Mouse (Mus musculus) olfactory bulb, adult 2 months (tissue): ENCODE results near the gene Hmces. TPM values are rescaled to one million over a fixed set of nuclear protein-coding genes. Genes with fewer than 3 reads are reported as not detected.

Experiments used
- H3K27ac ChIP-seq: fragments of 200-500 bp; 2 replicates; pipeline ENCODE4 v1.5.1; 2012; ENCODE audit warnings: low read depth, low read length; ENCODE audit not compliant: insufficient read depth
- H3K4me1 ChIP-seq: fragments of 200-500 bp; 2 replicates; pipeline ENCODE4 v1.6.1; 2012; ENCODE audit warnings: low read length; ENCODE audit not compliant: control insufficient read depth, insufficient read depth
- H3K4me3 ChIP-seq: fragments of 200-500 bp; 2 replicates; pipeline ENCODE4 v1.5.1; 2012; ENCODE audit warnings: mild to moderate bottlenecking, low read depth, low read length, moderate library complexity; ENCODE audit not compliant: insufficient read depth
- CTCF ChIP-seq: fragments of 200-500 bp; IDR thresholded peaks from 2 replicates; pipeline ENCODE4 v1.5.1; 2012; ENCODE audit warnings: low read depth, mild to moderate bottlenecking, low read length, moderate library complexity; ENCODE audit not compliant: insufficient read depth
- POLR2A ChIP-seq: fragments of 200-500 bp; IDR thresholded peaks from 2 replicates; pipeline ENCODE4 v1.6.1; 2012; ENCODE audit warnings: mild to moderate bottlenecking, low read depth, low read length, moderate library complexity; ENCODE audit not compliant: insufficient read depth
- WGBS: fragments of 180-500 bp; shearing (Covaris S2); methylation state at CpG from one replicate; pipeline ENCODE4 v1.1.7; 2018; 5-methylcytosine and 5-hydroxymethylcytosine counted together
- polyA plus RNA-seq: library from polyadenylated mRNA; stranded (reverse); fragments of >200 nt; gene quantifications from 2 replicates; pipeline ENCODE4 v1.2.4, GENCODE M21; 2012; ENCODE audit warnings: low replicate concordance; ENCODE audit not compliant: missing spikeins, insufficient read depth, insufficient read length

Hmces gene
- polyA plus RNA-seq, 1 experiment: not detected

GRCm38 (mm10) chr6:87906632-87907031 is 7.1 kb upstream of the Hmces start:
- peaks cover 3% of the 10 kb centered on the region for H3K4me1 ChIP-seq
- WGBS: 72% methylated on average over 5 of the region's 5 CpGs
- TF ChIP-seq POLR2A: no peak
- TF ChIP-seq CTCF: no peak
- no peak overlapping the region for H3K4me3 ChIP-seq
- H3K27ac ChIP-seq: no peak overlapping the region

- no peak overlapping the region for H3K27ac ChIP-seq
- 77% methylated on average over 6 of the region's 6 CpGs for WGBS
These were observed 4.6 kb upstream of the Hmces start for GRCm38 (mm10) chr6:87909181-87909580.

GRCm38 (mm10) chr6:87911559-87911958 is 2.2 kb upstream of the Hmces start:
- Histone ChIP-seq H3K27ac (no peak overlapping the region), H3K4me1 (peaks cover 14% of the 10 kb centered on the region), H3K4me3 (no peak overlapping the region)
- TF ChIP-seq POLR2A (no peak), CTCF (no peak)
- 43% methylated on average over 6 of the region's 6 CpGs for WGBS

More at GRCm38 (mm10) chr6:87909181-87909580, 4.6 kb upstream of the Hmces start:
- TF ChIP-seq CTCF (no peak), POLR2A (no peak)
- peaks cover 9% of the 10 kb centered on the region for H3K4me1 ChIP-seq
- H3K4me3 ChIP-seq: no peak overlapping the region

- Histone ChIP-seq H3K4me3 (peak overlapping the region; percentile 68), H3K4me1 (peaks cover 14% of the 10 kb centered on the region), H3K27ac (peak overlapping the region; percentile 34)
- TF ChIP-seq POLR2A (no peak), CTCF (no peak)
- WGBS: 2% methylated on average over 35 of the region's 35 CpGs
These were observed 779 bp downstream of the Hmces start for GRCm38 (mm10) chr6:87914326-87915102.

- WGBS: 42% methylated on average over 5 of the region's 5 CpGs
- TF ChIP-seq POLR2A (no peak), CTCF (no peak)
These were observed 2.2 kb downstream of the Hmces start for GRCm38 (mm10) chr6:87915939-87916338.

GRCm38 (mm10) chr6:87921201-87921600 is 7.5 kb downstream of the Hmces start:
- Histone ChIP-seq H3K27ac (no peak overlapping the region), H3K4me1 (peaks cover 2% of the 10 kb centered on the region), H3K4me3 (no peak overlapping the region)
- 95% methylated on average over 4 of the region's 4 CpGs for WGBS
- no peak for TF ChIP-seq CTCF
- no peak for TF ChIP-seq POLR2A

More at GRCm38 (mm10) chr6:87915939-87916338, 2.2 kb downstream of the Hmces start:
- Histone ChIP-seq H3K4me3 (no peak overlapping the region), H3K27ac (no peak overlapping the region), H3K4me1 (peaks cover 14% of the 10 kb centered on the region)

- WGBS: 95% methylated on average over 1 of the region's 1 CpGs
- no peak overlapping the region for H3K4me3 ChIP-seq
- no peaks in the 10 kb centered on the region for H3K4me1 ChIP-seq
- TF ChIP-seq POLR2A (no peak), CTCF (no peak)
- H3K27ac ChIP-seq: no peak overlapping the region
These were observed 9.9 kb downstream of the Hmces start for GRCm38 (mm10) chr6:87923624-87924023.

- no peak for TF ChIP-seq CTCF
- TF ChIP-seq POLR2A: no peak
- 91% methylated on average over 5 of the region's 5 CpGs for WGBS
- no peak overlapping the region for H3K27ac ChIP-seq
- peaks cover 6% of the 10 kb centered on the region; the same call in 1 of the 2 replicates for H3K4me1 ChIP-seq
- no peak overlapping the region for H3K4me3 ChIP-seq
These were observed 21.3 kb downstream of the Hmces start for GRCm38 (mm10) chr6:87935037-87935436.

- Histone ChIP-seq H3K27ac (no peak overlapping the region; the same call in 1 of the 2 replicates), H3K4me3 (no peak overlapping the region), H3K4me1 (peaks cover 6% of the 10 kb centered on the region; the same call in 1 of the 2 replicates)
- WGBS: 39% methylated on average over 19 of the region's 19 CpGs
- TF ChIP-seq CTCF (no peak), POLR2A (no peak)
These were observed 23.5 kb downstream of the Hmces start for GRCm38 (mm10) chr6:87937178-87937788.
